Comparison of ENCODE assay signal across 17 mouse cellular contexts in the genomic region with DNA sequence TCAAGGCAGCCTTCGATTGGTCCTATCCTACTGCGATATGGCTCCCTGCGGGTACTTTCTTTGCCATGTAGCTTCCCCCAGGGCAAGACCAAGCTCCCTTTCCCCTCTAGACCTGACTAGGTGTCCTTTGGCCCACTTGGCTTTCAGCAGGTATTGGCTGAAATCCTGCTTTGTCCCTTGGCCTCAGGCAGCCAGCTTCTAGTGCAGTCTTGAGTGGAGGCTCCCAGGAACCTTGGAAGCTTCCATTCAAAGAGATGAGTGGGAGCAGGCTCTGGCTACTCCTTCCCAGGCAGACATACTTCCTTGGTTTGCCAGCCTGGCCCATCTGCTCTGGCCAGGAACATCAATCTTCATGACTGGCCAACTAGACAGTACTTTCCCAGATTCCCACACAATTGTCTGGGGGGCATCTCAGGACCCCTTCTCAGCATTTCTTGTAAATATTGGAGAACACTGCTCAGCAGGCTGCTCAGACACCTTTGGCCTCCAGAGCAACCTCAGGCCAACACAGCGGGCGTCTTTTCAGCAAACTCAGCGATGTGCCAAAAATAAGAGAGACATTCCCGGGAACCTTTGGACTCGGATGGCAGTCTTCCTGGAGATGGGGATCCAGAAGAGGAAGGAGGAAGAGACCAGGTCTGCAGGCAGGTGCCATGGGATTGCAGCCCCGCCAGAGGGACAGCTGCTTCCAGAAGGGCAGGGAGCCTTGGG. TPM values are rescaled to one million over a fixed set of nuclear protein-coding genes. Genes with fewer than 3 reads are reported as not detected.
DNase-seq lines count a peak whose midpoint lies in the region; ATAC-seq and TF ChIP-seq lines count a peak whose summit lies in the region.
"Had no signal": no experiment of that assay in that cellular context is flagged by ENCODE, and none has a peak within 500 bp of the region (broad histone marks: within the 10 kb centered on the region; RNA-seq: fewer than 3 reads in every experiment).

No protein-coding gene starts in this region.

- H3K27ac ChIP-seq in heart, embryonic 11.5 days (ENCODE audit: low read depth, low read length): no peak overlapping the region
- H3K27ac ChIP-seq in kidney, adult 2 months (ENCODE audit: insufficient read depth, low read depth, low read length): peak overlapping the region; percentile 77
- peak overlapping the region; percentile 92 for H3K27ac ChIP-seq in brown adipose tissue, adult 24 weeks (replicated peaks; ENCODE audit: low read depth, low read length)
- H3K27ac ChIP-seq: embryonic facial prominence, embryonic 10.5 days; limb, embryonic 15.5 days; lung, embryonic 15.5 days; macrophage had no signal

- no peak overlapping the region for H3K9ac ChIP-seq in heart, embryonic 11.5 days (ENCODE audit: low read depth, low read length)
- H3K9ac ChIP-seq: limb, embryonic 15.5 days; lung, embryonic 15.5 days had no signal

- no peak overlapping the region for H3K4me2 ChIP-seq in heart, embryonic 11.5 days
- H3K4me2 ChIP-seq: limb, embryonic 15.5 days; lung, embryonic 15.5 days had no signal

- no peak overlapping the region for H3K4me3 ChIP-seq in heart, embryonic 11.5 days (ENCODE audit: low read depth, low read length)
- no peak overlapping the region for H3K4me3 ChIP-seq in kidney, adult 2 months (ENCODE audit: insufficient read depth, low read depth, low read length)
- no peak overlapping the region for H3K4me3 ChIP-seq in brown adipose tissue, adult 24 weeks (ENCODE audit: insufficient read depth, low read depth, low read length)
- H3K4me3 ChIP-seq: embryonic facial prominence, embryonic 10.5 days; limb, embryonic 15.5 days; lung, embryonic 15.5 days had no signal

- H3K36me3 ChIP-seq in heart, embryonic 11.5 days (ENCODE audit: control insufficient read depth, insufficient read depth, low read length): no peaks in the 10 kb centered on the region
- no peaks in the 10 kb centered on the region for H3K36me3 ChIP-seq in kidney, adult 2 months (ENCODE audit: control insufficient read depth, insufficient read depth, low read length)
- H3K36me3 ChIP-seq: embryonic facial prominence, embryonic 10.5 days; limb, embryonic 15.5 days; lung, embryonic 15.5 days had no signal

- no peak for ATAC-seq in heart, embryonic 11.5 days (replicated peaks; ENCODE audit: insufficient number of reproducible peaks, low FRiP score, low TSS enrichment)
- ATAC-seq: forebrain, embryonic 14.5 days had no signal

- WGBS in heart, embryonic 11.5 days (ENCODE audit: insufficient replicate concordance): 83% methylated on average over 9 of the region's 9 CpGs
- WGBS in kidney, adult 2 months: 65% methylated on average over 9 of the region's 9 CpGs

- no peak for TF ChIP-seq CTCF in kidney, adult 2 months (conservative IDR thresholded peaks at IDR 0.05; ENCODE audit: insufficient read depth, insufficient read length, low read depth, low read length)

- H3K4me1 ChIP-seq in heart, embryonic 11.5 days (ENCODE audit: control insufficient read depth, insufficient read depth, low read length): peaks cover 4% of the 10 kb centered on the region; the same call in 1 of the 2 replicates
- peaks cover 34% of the 10 kb centered on the region; the same call in 1 of the 2 replicates for H3K4me1 ChIP-seq in kidney, adult 2 months (ENCODE audit: control insufficient read depth, insufficient read depth, low read length)
- H3K4me1 ChIP-seq in brown adipose tissue, adult 24 weeks (ENCODE audit: control insufficient read depth, insufficient read depth, insufficient read length, low read length): peaks cover 19% of the 10 kb centered on the region

- no peak for TF ChIP-seq POLR2A in kidney, adult 2 months (IDR thresholded peaks at IDR 0.05; ENCODE audit: low read depth, low read length)

- peaks cover 3% of the 10 kb centered on the region; the same call in 1 of the 2 replicates for H3K27me3 ChIP-seq in heart, embryonic 11.5 days (ENCODE audit: control insufficient read depth, insufficient read depth, low read length)
- no peaks in the 10 kb centered on the region for H3K27me3 ChIP-seq in kidney, adult 2 months (replicated peaks; ENCODE audit: control insufficient read depth, insufficient read depth, low read length)
- H3K27me3 ChIP-seq: limb, embryonic 15.5 days; lung, embryonic 15.5 days had no signal

- no peaks in the 10 kb centered on the region for H3K9me3 ChIP-seq in heart, embryonic 11.5 days (replicated peaks; ENCODE audit: control insufficient read depth, low read length)
- H3K9me3 ChIP-seq: embryonic facial prominence, embryonic 10.5 days; limb, embryonic 15.5 days; lung, embryonic 15.5 days had no signal

- DNase-seq in heart, adult 11 months: peak; percentile 94
- DNase-seq in kidney, adult 2 months: peak; percentile 92
- no peak for DNase-seq in kidney, postnatal 10 days
- peak; percentile 66 to 88 for DNase-seq in kidney, postnatal 25 days
- DNase-seq in layer of hippocampus, adult 18-20 months (ENCODE audit: low spot score in 2 of 2): no peak
- DNase-seq: cerebellum, adult 11-12 months; cerebellum, postnatal 36 days; midbrain, embryonic 14.5 days; retina, postnatal 1 day; thymus, postnatal 4 days had no signal

RNA-seq across cellular contexts. Expression of gene Gadd45g, which starts 25.9 kb away (rescaled TPM):
- polyA plus RNA-seq in heart, embryonic 11.5 days (2014; fragmentation: Nextera tagmentation; extraction: Ambion mirVana): 45.3 and 48.9 TPM in 2 replicates
- polyA plus RNA-seq in kidney, adult 2 months (2012; rRNA removed): 57.2 and 59.8 TPM in 2 replicates
- polyA plus RNA-seq in brown adipose tissue, adult 24 weeks (2012; ENCODE audit: insufficient read depth, insufficient read length, missing spikeins): 23.0 and 54.1 TPM in 2 replicates
- 10 to 100 TPM; 21.9 to 22.9 TPM for total RNA-seq in layer of hippocampus, adult 18-20 months (2021)

Comparison
In these comparisons a context has a peak if more than half of its experiments do, and no peak if none do; other contexts are left out.
1. DNase-seq: peak in heart, adult 11 months (single experiment), kidney, adult 2 months (single experiment) and kidney, postnatal 25 days (2 of 2); none in kidney, postnatal 10 days (single experiment) and layer of hippocampus, adult 18-20 months (0 of 2).